Mouse (Mus musculus) stomach, postnatal 0 days (tissue): ENCODE measurements around the gene Sox6. TPM values are rescaled to one million over a fixed set of nuclear protein-coding genes. Genes with fewer than 3 reads are reported as not detected.

ENCODE experiments used
- ATAC-seq: fragments of 200-750 bp; cut with Nextera tagmentation; 2 replicates; pipeline ENCODE4 v1.8.0; 2017; ENCODE audit not compliant: low FRiP score, low TSS enrichment
- DNase-seq: peaks from one replicate; pipeline ENCODE4 v3.0.0-alpha.2; 2016; ENCODE audit warnings: low spot score
- H3K27ac ChIP-seq: fragments of 300-500 bp; sonication (generic); replicated peaks from 2 replicates; pipeline ENCODE4 v1.5.1; 2014; ENCODE audit warnings: mild to moderate bottlenecking, control low read depth
- H3K27me3 ChIP-seq: fragments of 300-500 bp; sonication (generic); 2 replicates; pipeline ENCODE4 v1.6.1; 2014; ENCODE audit warnings: low read length; ENCODE audit not compliant: control insufficient read depth, insufficient read depth
- H3K36me3 ChIP-seq: fragments of 300-500 bp; sonication (generic); 2 replicates; pipeline ENCODE4 v1.6.1; 2014; ENCODE audit warnings: low read length, mixed read lengths; ENCODE audit not compliant: control insufficient read depth, insufficient read depth
- H3K4me1 ChIP-seq: fragments of 300-500 bp; sonication (generic); replicated peaks from 2 replicates; pipeline ENCODE4 v1.6.1; 2014; ENCODE audit warnings: antibody characterized with exemption; ENCODE audit not compliant: control insufficient read depth, insufficient read depth
- H3K4me2 ChIP-seq: fragments of 300-500 bp; sonication (generic); replicated peaks from 2 replicates; pipeline ENCODE4 v1.6.1; 2014; ENCODE audit warnings: low read depth, mild to moderate bottlenecking, control low read depth, moderate library complexity
- H3K4me3 ChIP-seq: fragments of 300-500 bp; sonication (generic); 2 replicates; pipeline ENCODE4 v1.5.1; 2014; ENCODE audit warnings: low read depth, low read length, control low read depth
- H3K9ac ChIP-seq: fragments of 300-500 bp; sonication (generic); 2 replicates; pipeline ENCODE4 v1.6.1; 2014; ENCODE audit warnings: mild to moderate bottlenecking, low read length, control low read depth, mixed read lengths
- H3K9me3 ChIP-seq: fragments of 300-500 bp; sonication (generic); 2 replicates; pipeline ENCODE4 v1.6.1; 2016; ENCODE audit warnings: low read length; ENCODE audit not compliant: control insufficient read depth
- CTCF ChIP-seq: IDR thresholded peaks from 2 replicates; pipeline ENCODE4 v1.5.1; 2016; ENCODE audit warnings: antibody characterized with exemption, low read depth, mild to moderate bottlenecking, moderate library complexity
- EP300 ChIP-seq: optimal IDR thresholded peaks from 2 replicates; pipeline ENCODE3; 2016; ENCODE audit warnings: antibody characterized with exemption
- WGBS: fragments of 180-500 bp; shearing (Covaris S2); extraction: QIAGEN DNeasy Blood & Tissue Kit; methylation state at CpG from one replicate; pipeline ENCODE4 v1.1.7; 2014; 5-methylcytosine and 5-hydroxymethylcytosine counted together
- polyA plus RNA-seq: library from polyadenylated mRNA; unstranded; fragments of >200 nt; fragmentation: Nextera tagmentation; extraction: Ambion mirVana; gene quantifications from 2 replicates; pipeline ENCODE4 v1.2.1, GENCODE M21; 2015

Gene Sox6
- polyA plus RNA-seq, 1 experiment from 2014 or later: 28.7 TPM

- H3K4me1 ChIP-seq: no peaks in the 10 kb centered on the region
- DNase-seq: no peak
- WGBS: 83% methylated on average over 7 of the region's 7 CpGs
- no peak for ATAC-seq
- no peaks in the 10 kb centered on the region for H3K36me3 ChIP-seq
- H3K4me3 ChIP-seq: no peak overlapping the region
- H3K4me2 ChIP-seq: no peak overlapping the region
- H3K9ac ChIP-seq: no peak overlapping the region
- H3K9me3 ChIP-seq: no peaks in the 10 kb centered on the region
- no peak overlapping the region for H3K27ac ChIP-seq
- no peaks in the 10 kb centered on the region for H3K27me3 ChIP-seq
- TF ChIP-seq EP300: no peak
- TF ChIP-seq CTCF: no peak
Measured at GRCm38 (mm10) chr7:115604883-115605282, 433.7 kb downstream of the Sox6 start.

DNA sequence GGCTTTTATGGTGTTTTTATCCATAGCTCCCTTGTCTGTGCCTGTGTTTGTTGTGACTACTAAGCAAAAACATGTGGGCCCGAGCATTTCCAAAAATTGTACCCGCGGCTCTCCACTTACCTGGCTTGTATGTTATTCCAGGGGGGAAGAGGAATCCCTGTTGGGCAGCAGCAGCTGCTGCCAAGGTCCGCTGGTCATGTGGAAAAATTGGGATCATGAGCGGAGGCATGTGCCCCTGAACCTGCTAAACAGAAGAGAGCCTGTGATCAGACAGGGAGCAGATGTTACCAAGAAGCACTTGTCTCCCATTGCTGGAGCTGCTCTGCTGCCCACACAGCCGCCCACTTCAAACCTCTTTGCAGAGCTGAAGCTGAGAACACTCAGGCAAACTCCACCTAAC lies 441.2 kb downstream of the Sox6 start:
- Histone ChIP-seq H3K27me3 (no peaks in the 10 kb centered on the region), H3K4me2 (no peak overlapping the region), H3K27ac (no peak overlapping the region), H3K9me3 (no peaks in the 10 kb centered on the region), H3K9ac (no peak overlapping the region), H3K4me1 (no peaks in the 10 kb centered on the region), H3K4me3 (no peak overlapping the region), H3K36me3 (no peaks in the 10 kb centered on the region)
- WGBS: 86% methylated on average over 6 of the region's 6 CpGs
- no peak for TF ChIP-seq CTCF
- ATAC-seq (no peak), DNase-seq (no peak)

DNA sequence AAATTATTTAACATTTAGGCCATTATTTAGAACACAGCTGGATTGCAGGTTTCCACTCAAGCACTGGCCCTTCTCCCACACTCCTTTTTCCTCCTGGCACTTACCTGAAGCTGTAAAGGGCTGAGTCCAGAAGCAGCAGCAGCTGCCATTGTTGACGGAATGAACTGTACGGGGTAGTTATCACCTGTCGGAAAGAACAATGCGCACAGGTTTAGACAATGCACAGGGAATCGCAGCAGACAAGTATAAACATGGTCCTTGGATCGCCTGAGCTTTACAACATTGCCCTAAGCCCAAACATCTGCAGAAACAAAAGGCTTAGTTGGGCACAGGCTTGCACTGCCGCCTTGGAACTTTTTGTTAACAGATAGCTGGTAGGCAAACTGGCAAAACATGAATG lies 458.1 kb downstream of the Sox6 start:
- 43% methylated on average over 7 of the region's 7 CpGs for WGBS
- no peak for DNase-seq
- ATAC-seq: no peak
- no peaks in the 10 kb centered on the region for H3K4me1 ChIP-seq
- TF ChIP-seq CTCF: no peak
- TF ChIP-seq EP300: no peak
- no peak overlapping the region for H3K4me2 ChIP-seq
- H3K9ac ChIP-seq: no peak overlapping the region
- no peak overlapping the region for H3K27ac ChIP-seq
- H3K4me3 ChIP-seq: no peak overlapping the region
- no peaks in the 10 kb centered on the region for H3K36me3 ChIP-seq
- no peaks in the 10 kb centered on the region for H3K27me3 ChIP-seq
- H3K9me3 ChIP-seq: no peaks in the 10 kb centered on the region

GRCm38 (mm10) chr7:115579826-115580225 lies 458.8 kb downstream of the Sox6 start:
- DNase-seq (no peak), ATAC-seq (no peak)
- Histone ChIP-seq H3K9ac (no peak overlapping the region), H3K4me1 (no peaks in the 10 kb centered on the region), H3K4me3 (no peak overlapping the region), H3K27me3 (no peaks in the 10 kb centered on the region), H3K9me3 (no peaks in the 10 kb centered on the region), H3K36me3 (no peaks in the 10 kb centered on the region), H3K4me2 (no peak overlapping the region), H3K27ac (no peak overlapping the region)
- TF ChIP-seq CTCF: no peak
- TF ChIP-seq EP300: no peak
- WGBS: 61% methylated on average over 3 of the region's 3 CpGs

GRCm38 (mm10) chr7:115576387-115576786 lies 462.2 kb downstream of the Sox6 start:
- H3K27ac ChIP-seq: no peak overlapping the region
- no peaks in the 10 kb centered on the region for H3K36me3 ChIP-seq
- DNase-seq: no peak
- H3K4me2 ChIP-seq: no peak overlapping the region
- TF ChIP-seq CTCF (no peak), EP300 (no peak)
- H3K4me3 ChIP-seq: no peak overlapping the region
- H3K27me3 ChIP-seq: no peaks in the 10 kb centered on the region
- 72% methylated on average over 1 of the region's 1 CpGs for WGBS
- no peak for ATAC-seq
- H3K9me3 ChIP-seq: no peaks in the 10 kb centered on the region
- no peaks in the 10 kb centered on the region for H3K4me1 ChIP-seq
- no peak overlapping the region for H3K9ac ChIP-seq

GRCm38 (mm10) chr7:115574834-115575233 lies 463.8 kb downstream of the Sox6 start:
- no peaks in the 10 kb centered on the region for H3K4me1 ChIP-seq
- DNase-seq (no peak), ATAC-seq (no peak)
- H3K4me2 ChIP-seq: no peak overlapping the region
- no peaks in the 10 kb centered on the region for H3K27me3 ChIP-seq
- H3K27ac ChIP-seq: no peak overlapping the region
- 30% methylated on average over 1 of the region's 1 CpGs for WGBS
- H3K36me3 ChIP-seq: no peaks in the 10 kb centered on the region
- no peaks in the 10 kb centered on the region for H3K9me3 ChIP-seq
- H3K4me3 ChIP-seq: no peak overlapping the region
- TF ChIP-seq CTCF (no peak), EP300 (no peak)
- H3K9ac ChIP-seq: no peak overlapping the region
